Mouse (Mus musculus): Measurements from ENCODE around the gene Klf12. TPM values are rescaled to one million over a fixed set of nuclear protein-coding genes. Genes with fewer than 3 reads are reported as not detected.

Klf12 gene
- polyA plus RNA-seq, 1 experiment from 2014 or later, result 6.2 TPM

GRCm38 (mm10) chr14:100207081-100207480, 77.4 kb downstream of the Klf12 start:
- no peaks in the 10 kb centered on the region for H3K4me1 ChIP-seq (replicated peaks)
- no peaks in the 10 kb centered on the region for H3K27me3 ChIP-seq
- no peak for ATAC-seq (ENCODE audit: insufficient read depth)
- no peaks in the 10 kb centered on the region for H3K9me3 ChIP-seq (replicated peaks)
- 74% methylated on average over 3 of the region's 3 CpGs for WGBS (ENCODE audit: insufficient replicate concordance)
- no peaks in the 10 kb centered on the region for H3K36me3 ChIP-seq (replicated peaks)
- no peak overlapping the region for H3K9ac ChIP-seq
- H3K27ac ChIP-seq (replicated peaks), result no peak overlapping the region
- H3K4me3 ChIP-seq (replicated peaks), result no peak overlapping the region
- H3K4me2 ChIP-seq, result no peak overlapping the region

- 73% methylated on average over 3 of the region's 3 CpGs for WGBS (ENCODE audit: insufficient replicate concordance)
- Histone ChIP-seq H3K4me2 (no peak overlapping the region), H3K27ac (replicated peaks) (no peak overlapping the region), H3K9ac (no peak overlapping the region), H3K4me1 (replicated peaks) (no peaks in the 10 kb centered on the region), H3K27me3 (no peaks in the 10 kb centered on the region), H3K9me3 (replicated peaks) (no peaks in the 10 kb centered on the region), H3K4me3 (replicated peaks) (no peak overlapping the region), H3K36me3 (replicated peaks) (no peaks in the 10 kb centered on the region)
- no peak for ATAC-seq (ENCODE audit: insufficient read depth)
Observed at GRCm38 (mm10) chr14:100206207-100206606, 78.3 kb downstream of the Klf12 start.

- no peak; the same call in 1 of the 2 replicates for ATAC-seq (ENCODE audit: insufficient read depth)
Observed at GRCm38 (mm10) chr14:100200058-100200688, 84.3 kb downstream of the Klf12 start.

GRCm38 (mm10) chr14:100198636-100199035, 85.8 kb downstream of the Klf12 start:
- 78% methylated on average over 4 of the region's 4 CpGs for WGBS (ENCODE audit: insufficient replicate concordance)
- no peaks in the 10 kb centered on the region for H3K9me3 ChIP-seq (replicated peaks)
- H3K27ac ChIP-seq (replicated peaks), result no peak overlapping the region
- H3K4me2 ChIP-seq, result no peak overlapping the region
- no peak for ATAC-seq (ENCODE audit: insufficient read depth)
- H3K9ac ChIP-seq, result no peak overlapping the region
- no peak overlapping the region for H3K4me3 ChIP-seq (replicated peaks)
- H3K27me3 ChIP-seq, result no peaks in the 10 kb centered on the region
- no peaks in the 10 kb centered on the region for H3K4me1 ChIP-seq (replicated peaks)
- no peaks in the 10 kb centered on the region for H3K36me3 ChIP-seq (replicated peaks)

More at GRCm38 (mm10) chr14:100200058-100200688, 84.3 kb downstream of the Klf12 start:
- 55% methylated on average over 6 of the region's 6 CpGs for whole genome bisulfite sequencing (ENCODE audit: insufficient replicate concordance)
- H3K9ac ChIP-seq, result no peak overlapping the region
- peak overlapping the region; percentile 30; the same call in 1 of the 2 replicates for H3K27ac ChIP-seq (replicated peaks)
- H3K27me3 ChIP-seq, result no peaks in the 10 kb centered on the region
- H3K9me3 ChIP-seq (replicated peaks), result no peaks in the 10 kb centered on the region
- H3K4me1 ChIP-seq (replicated peaks), result no peaks in the 10 kb centered on the region
- H3K4me3 ChIP-seq (replicated peaks), result no peak overlapping the region
- no peak overlapping the region for H3K4me2 ChIP-seq
- no peaks in the 10 kb centered on the region for H3K36me3 ChIP-seq (replicated peaks)

GRCm38 (mm10) chr14:100197199-100197598, 87.3 kb downstream of the Klf12 start:
- Histone ChIP-seq H3K27me3 (no peaks in the 10 kb centered on the region), H3K9me3 (replicated peaks) (no peaks in the 10 kb centered on the region), H3K27ac (replicated peaks) (no peak overlapping the region), H3K9ac (no peak overlapping the region), H3K4me1 (replicated peaks) (no peaks in the 10 kb centered on the region), H3K4me2 (no peak overlapping the region), H3K36me3 (replicated peaks) (no peaks in the 10 kb centered on the region), H3K4me3 (replicated peaks) (no peak overlapping the region)
- no peak for ATAC-seq (ENCODE audit: insufficient read depth)
- WGBS (ENCODE audit: insufficient replicate concordance), result 68% methylated on average over 8 of the region's 8 CpGs

GRCm38 (mm10) chr14:100189490-100190197, 94.8 kb downstream of the Klf12 start:
- Histone ChIP-seq H3K4me2 (no peak overlapping the region), H3K4me3 (replicated peaks) (no peak overlapping the region), H3K27me3 (no peaks in the 10 kb centered on the region), H3K9ac (no peak overlapping the region), H3K27ac (replicated peaks) (no peak overlapping the region), H3K4me1 (replicated peaks) (no peaks in the 10 kb centered on the region), H3K9me3 (replicated peaks) (no peaks in the 10 kb centered on the region), H3K36me3 (replicated peaks) (no peaks in the 10 kb centered on the region)
- WGBS (ENCODE audit: insufficient replicate concordance), result 65% methylated on average over 11 of the region's 11 CpGs
- no peak for ATAC-seq (ENCODE audit: insufficient read depth)

- Histone ChIP-seq H3K4me2 (no peak overlapping the region), H3K27me3 (no peaks in the 10 kb centered on the region), H3K9ac (no peak overlapping the region), H3K36me3 (replicated peaks) (no peaks in the 10 kb centered on the region), H3K27ac (replicated peaks) (no peak overlapping the region), H3K4me1 (replicated peaks) (no peaks in the 10 kb centered on the region), H3K9me3 (replicated peaks) (no peaks in the 10 kb centered on the region), H3K4me3 (replicated peaks) (no peak overlapping the region)
- 64% methylated on average over 3 of the region's 3 CpGs for WGBS (ENCODE audit: insufficient replicate concordance)
- ATAC-seq (ENCODE audit: insufficient read depth), result no peak
Observed at GRCm38 (mm10) chr14:100187372-100187771, 97.1 kb downstream of the Klf12 start.

GRCm38 (mm10) chr14:100177796-100178195, 106.7 kb downstream of the Klf12 start:
- no peaks in the 10 kb centered on the region for H3K4me1 ChIP-seq (replicated peaks)
- ATAC-seq (ENCODE audit: insufficient read depth), result no peak
- 80% methylated on average over 3 of the region's 3 CpGs for WGBS (ENCODE audit: insufficient replicate concordance)
- H3K4me2 ChIP-seq, result no peak overlapping the region
- H3K27me3 ChIP-seq, result no peaks in the 10 kb centered on the region
- no peaks in the 10 kb centered on the region for H3K9me3 ChIP-seq (replicated peaks)
- H3K36me3 ChIP-seq (replicated peaks), result no peaks in the 10 kb centered on the region
- no peak overlapping the region for H3K27ac ChIP-seq (replicated peaks)
- no peak overlapping the region for H3K9ac ChIP-seq
- H3K4me3 ChIP-seq (replicated peaks), result no peak overlapping the region

- ATAC-seq (ENCODE audit: insufficient read depth), result no peak
- H3K27me3 ChIP-seq, result no peaks in the 10 kb centered on the region
- no peak overlapping the region for H3K27ac ChIP-seq (replicated peaks)
- no peak overlapping the region for H3K4me3 ChIP-seq (replicated peaks)
- no peaks in the 10 kb centered on the region for H3K4me1 ChIP-seq (replicated peaks)
- H3K9ac ChIP-seq, result no peak overlapping the region
- H3K4me2 ChIP-seq, result no peak overlapping the region
- WGBS (ENCODE audit: insufficient replicate concordance), result 57% methylated on average over 2 of the region's 2 CpGs
- no peaks in the 10 kb centered on the region for H3K36me3 ChIP-seq (replicated peaks)
- H3K9me3 ChIP-seq (replicated peaks), result no peaks in the 10 kb centered on the region
Observed at GRCm38 (mm10) chr14:100165075-100165474, 119.4 kb downstream of the Klf12 start.

GRCm38 (mm10) chr14:100156639-100157038, 127.8 kb downstream of the Klf12 start:
- no peak overlapping the region for H3K9ac ChIP-seq

GRCm38 (mm10) chr14:100147666-100148065, 136.8 kb downstream of the Klf12 start:
- no peaks in the 10 kb centered on the region for H3K27me3 ChIP-seq
- H3K4me1 ChIP-seq (replicated peaks), result no peaks in the 10 kb centered on the region
- no peak for ATAC-seq (ENCODE audit: insufficient read depth)
- no peaks in the 10 kb centered on the region for H3K36me3 ChIP-seq (replicated peaks)
- no peak overlapping the region for H3K9ac ChIP-seq
- H3K27ac ChIP-seq (replicated peaks), result no peak overlapping the region
- no peak overlapping the region for H3K4me3 ChIP-seq (replicated peaks)
- WGBS (ENCODE audit: insufficient replicate concordance), result 73% methylated on average over 8 of the region's 8 CpGs
- H3K9me3 ChIP-seq (replicated peaks), result no peaks in the 10 kb centered on the region
- no peak overlapping the region for H3K4me2 ChIP-seq

More at GRCm38 (mm10) chr14:100156639-100157038, 127.8 kb downstream of the Klf12 start:
- H3K27ac ChIP-seq (replicated peaks), result no peak overlapping the region
- no peaks in the 10 kb centered on the region for H3K4me1 ChIP-seq (replicated peaks)
- H3K4me3 ChIP-seq (replicated peaks), result no peak overlapping the region
- no peaks in the 10 kb centered on the region for H3K9me3 ChIP-seq (replicated peaks)
- no peak overlapping the region for H3K4me2 ChIP-seq
- H3K36me3 ChIP-seq (replicated peaks), result no peaks in the 10 kb centered on the region
- ATAC-seq (ENCODE audit: insufficient read depth), result no peak
- H3K27me3 ChIP-seq, result no peaks in the 10 kb centered on the region
